Mouse (Mus musculus) MEL (cell line): Measurements from ENCODE around the gene Slain1.

ENCODE experiments used
- CTCF ChIP-seq, 3 experiments: IDR thresholded peaks in 2 of 3; conservative IDR thresholded peaks in 1 of 3; 2 replicates each; pipeline ENCODE4 v1.5.1; 2011 to 2012; ENCODE audit warnings: low read length in 3 of 3, low read depth in 2 of 3, mild to moderate bottlenecking in 2 of 3, improper control_type of control experiment in 1 of 3, inconsistent platforms in 1 of 3, mixed read lengths in 1 of 3, moderate library complexity in 1 of 3; ENCODE audit not compliant: control insufficient read depth in 1 of 3, insufficient read depth in 1 of 3, poor library complexity in 1 of 3, severe bottlenecking in 1 of 3
- GABPA ChIP-seq: IDR thresholded peaks from 2 replicates; pipeline ENCODE4 v1.6.1; 2012; ENCODE audit warnings: low read depth, mild to moderate bottlenecking, inconsistent platforms, low read length, improper control_type of control experiment, moderate library complexity
- HCFC1 ChIP-seq: IDR thresholded peaks from 2 replicates; pipeline ENCODE4 v1.6.1; 2012; ENCODE audit warnings: low read depth, mild to moderate bottlenecking, inconsistent platforms, low read length, improper control_type of control experiment, moderate library complexity
- MAFK ChIP-seq: IDR thresholded peaks from 2 replicates; pipeline ENCODE4 v1.6.1; 2011; ENCODE audit warnings: low read depth, mild to moderate bottlenecking, low read length, improper control_type of control experiment, borderline replicate concordance
- POLR2A ChIP-seq, 2 experiments: IDR thresholded peaks; 2 replicates each; pipeline ENCODE4 v1.6.1; 2011 to 2012; ENCODE audit warnings: low read length in 2 of 2, mild to moderate bottlenecking in 2 of 2, control low read depth in 1 of 2, improper control_type of control experiment in 1 of 2, low read depth in 1 of 2, moderate library complexity in 1 of 2; ENCODE audit not compliant: control insufficient read depth in 1 of 2, insufficient read depth in 1 of 2, poor library complexity in 1 of 2
- TAL1 ChIP-seq: IDR thresholded peaks from 2 replicates; pipeline ENCODE4 v1.6.1; 2012; ENCODE audit warnings: mild to moderate bottlenecking, inconsistent platforms, low read length, moderate library complexity, mixed read lengths
- TBP ChIP-seq: IDR thresholded peaks from 2 replicates; pipeline ENCODE4 v1.8.0; 2011; ENCODE audit warnings: low read depth, low read length, improper control_type of control experiment
- ZKSCAN1 ChIP-seq: IDR thresholded peaks from 2 replicates; pipeline ENCODE4 v1.6.1; 2012; ENCODE audit warnings: low read depth, mild to moderate bottlenecking, inconsistent platforms, low read length, improper control_type of control experiment, moderate library complexity
- ZMIZ1 ChIP-seq: IDR thresholded peaks from 2 replicates; pipeline ENCODE4 v1.6.1; 2012; ENCODE audit warnings: low read depth, mild to moderate bottlenecking, inconsistent platforms, low read length, improper control_type of control experiment, moderate library complexity

DNA sequence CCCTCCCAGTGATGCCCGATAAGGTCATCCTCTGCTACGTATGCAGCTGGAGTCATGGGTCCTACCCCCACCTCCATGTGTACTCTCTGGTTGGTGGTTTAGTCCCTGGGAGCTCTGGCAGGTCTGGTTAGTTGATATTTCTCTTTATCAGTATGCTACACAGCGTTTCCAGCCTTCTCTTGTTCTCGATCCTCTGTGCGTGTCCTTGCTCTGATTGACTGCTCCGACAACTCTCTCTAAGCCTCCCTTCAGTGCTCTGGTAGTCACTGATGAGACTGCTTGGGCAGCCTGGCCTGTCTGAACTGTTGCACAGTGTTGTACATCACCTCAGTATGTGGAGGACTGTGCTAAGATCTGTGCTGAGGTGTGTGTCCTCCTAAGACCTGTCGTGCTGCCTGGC, 70.1 kb downstream of the Slain1 start:
- TF ChIP-seq CTCF (IDR thresholded peaks at IDR 0.05 in 2 of 3, conservative IDR thresholded peaks at IDR 0.05 in 1 of 3; ENCODE audit: control insufficient read depth in 1 of 3, insufficient read depth in 1 of 3, low read depth in 2 of 3, low read length in 3 of 3, poor library complexity in 1 of 3, severe bottlenecking in 1 of 3) (no peak), POLR2A (IDR thresholded peaks at IDR 0.05; ENCODE audit: control insufficient read depth in 1 of 2, insufficient read depth in 1 of 2, low read depth in 1 of 2, low read length in 2 of 2, poor library complexity in 1 of 2) (no peak), HCFC1 (no peak), TAL1 (no peak), ZKSCAN1 (no peak), MAFK (no peak), GABPA (no peak), ZMIZ1 (no peak), TBP (no peak)
